Mouse (Mus musculus): ENCODE measurements at regions not wholly inside any gene's neighbourhood (a gene's known extent, or its start where the extent isn't known, plus 50 kb on each side); places are given as distances from the start of the nearest gene placed in this dataset.

DNA sequence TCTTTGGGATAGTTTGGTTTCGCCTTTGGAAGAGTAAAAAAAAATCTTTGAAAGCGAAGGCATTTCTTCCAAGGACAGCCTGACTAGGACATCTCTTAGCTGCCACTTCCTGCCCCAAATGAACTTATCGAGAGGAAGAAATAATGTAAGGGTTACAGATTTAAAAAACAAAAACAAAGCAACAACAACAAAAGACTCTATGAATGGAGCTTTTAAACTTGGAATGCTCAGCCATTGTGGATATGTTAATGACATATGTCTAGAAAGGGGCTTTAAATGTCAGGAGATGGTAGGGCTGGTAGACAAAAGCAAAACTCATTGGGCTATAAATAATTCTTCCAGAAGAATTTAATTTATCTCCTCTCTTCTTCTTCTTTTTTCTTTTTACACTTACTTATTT is 2041.7 kb downstream of the A830018L16Rik start:
- TF ChIP-seq POLR2A (IDR thresholded peaks at IDR 0.05; ENCODE audit: low read depth, low read length) (no peak), CTCF (IDR thresholded peaks at IDR 0.05; ENCODE audit: borderline replicate concordance, insufficient read depth, low read length) (no peak)
